In the genomic region with DNA sequence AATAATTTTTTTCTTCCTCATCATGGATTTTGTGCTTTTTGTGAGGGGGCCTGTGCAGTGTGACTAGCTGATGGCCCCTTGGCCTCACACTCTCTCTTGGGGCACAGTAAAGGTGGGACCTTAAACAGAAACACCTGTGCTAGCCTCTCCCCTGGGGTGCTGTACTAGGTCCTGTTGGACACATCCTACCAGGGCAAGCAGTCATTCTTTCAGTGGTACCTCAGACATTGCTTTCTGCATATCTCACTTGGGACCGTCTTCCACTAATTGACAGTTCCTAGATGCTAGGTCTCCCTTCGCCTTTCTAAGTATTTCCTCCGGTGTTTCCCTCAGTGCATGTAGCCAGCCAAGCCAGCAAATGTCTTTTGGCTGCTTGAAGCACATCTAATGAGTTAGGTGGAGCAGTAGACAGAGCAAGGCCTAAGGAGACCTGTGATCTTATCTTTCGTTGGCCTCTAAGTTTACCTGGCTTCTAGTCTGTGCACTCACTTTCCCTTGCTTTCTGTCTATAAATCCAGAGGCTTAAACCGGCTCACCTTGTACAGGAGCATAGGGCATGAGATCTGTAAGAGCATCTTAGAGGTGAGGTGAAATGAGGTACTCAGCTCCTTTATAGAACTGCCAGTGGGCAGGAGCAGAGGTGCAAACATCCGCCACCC, we compare ENCODE assay signal across 9 mouse cellular contexts. TPM values are rescaled to one million over a fixed set of nuclear protein-coding genes. Genes with fewer than 3 reads are reported as not detected.
DNase-seq lines count a peak whose midpoint lies in the region; ATAC-seq and TF ChIP-seq lines count a peak whose summit lies in the region.
"Had no signal": no experiment of that assay in that cellular context is flagged by ENCODE, and none has a peak within 500 bp of the region (broad histone marks: within the 10 kb centered on the region; RNA-seq: fewer than 3 reads in every experiment).

No protein-coding gene starts in this region.

- intact Hi-C loops in heart, adult 2 months (cut with DNase I) = no loop called here

- no peak for TF ChIP-seq CTCF in heart, adult 2 months (IDR thresholded peaks at IDR 0.05)
- TF ChIP-seq CTCF in heart, postnatal 0 days (IDR thresholded peaks at IDR 0.05; ENCODE audit: low read depth) = no peak

- H3K27ac ChIP-seq in heart, adult 2 months = peak overlapping the region; percentile 96
- no peak overlapping the region for H3K27ac ChIP-seq in midbrain, embryonic 13.5 days
- no peak overlapping the region for H3K27ac ChIP-seq in midbrain, embryonic 11.5 days (ENCODE audit: low read depth, low read length)
- H3K27ac ChIP-seq in heart, postnatal 0 days (ENCODE audit: low read depth) = no peak overlapping the region; the same call in 1 of the 2 replicates
- 0 out of 2 replicates have a peak overlapping the region, but pooled peaks have one; percentile 1 for H3K27ac ChIP-seq in neural tube, embryonic 13.5 days (replicated peaks)

- peaks cover 25% of the 10 kb centered on the region for H3K4me1 ChIP-seq in heart, adult 2 months (ENCODE audit: control insufficient read depth, insufficient read depth, low read length)
- H3K4me1 ChIP-seq in midbrain, embryonic 13.5 days (replicated peaks) = peaks cover 23% of the 10 kb centered on the region
- peaks cover 6% of the 10 kb centered on the region for H3K4me1 ChIP-seq in midbrain, embryonic 11.5 days (ENCODE audit: control insufficient read depth, insufficient read depth, low read length)
- peaks cover 30% of the 10 kb centered on the region for H3K4me1 ChIP-seq in heart, postnatal 0 days (ENCODE audit: control insufficient read depth, insufficient read depth)
- peaks cover 34% of the 10 kb centered on the region for H3K4me1 ChIP-seq in neural tube, embryonic 13.5 days (replicated peaks)

- ATAC-seq in midbrain, embryonic 13.5 days = no peak
- no peak for ATAC-seq in midbrain, embryonic 11.5 days (ENCODE audit: low FRiP score)
- ATAC-seq in heart, postnatal 0 days (ENCODE audit: insufficient read depth, low read depth) = no peak
- no peak for ATAC-seq in neural tube, embryonic 13.5 days (ENCODE audit: low read depth)
- ATAC-seq in megakaryocyte-erythroid progenitor cell, adult 5-6 weeks (replicated peaks; ENCODE audit: low FRiP score, low TSS enrichment, poor library complexity, severe bottlenecking) = no peak
- ATAC-seq in megakaryocyte progenitor cell, adult 5-6 weeks (replicated peaks; ENCODE audit: poor library complexity) = no peak

- H3K4me3 ChIP-seq in heart, adult 2 months = peak overlapping the region; percentile 92
- no peak overlapping the region; the same call in 1 of the 2 replicates for H3K4me3 ChIP-seq in midbrain, embryonic 13.5 days (replicated peaks)
- no peak overlapping the region for H3K4me3 ChIP-seq in midbrain, embryonic 11.5 days (ENCODE audit: low read depth, low read length)
- peak overlapping the region; percentile 74; the same call in 1 of the 2 replicates for H3K4me3 ChIP-seq in heart, postnatal 0 days (ENCODE audit: low read depth, low read length)
- H3K4me3 ChIP-seq in neural tube, embryonic 13.5 days = peak overlapping the region; percentile 75; the same call in 1 of the 2 replicates

- no peak for TF ChIP-seq EP300 in heart, adult 2 months (IDR thresholded peaks at IDR 0.05; ENCODE audit: insufficient read depth, low read depth, low read length)
- TF ChIP-seq EP300 in heart, postnatal 0 days (IDR thresholded peaks at IDR 0.05; ENCODE audit: low read depth) = no peak

- peak overlapping the region; percentile 94 for H3K4me2 ChIP-seq in midbrain, embryonic 13.5 days (replicated peaks)
- H3K4me2 ChIP-seq in midbrain, embryonic 11.5 days = no peak overlapping the region
- peak overlapping the region; percentile 80 for H3K4me2 ChIP-seq in heart, postnatal 0 days (ENCODE audit: low read depth, low read length)
- H3K4me2 ChIP-seq in neural tube, embryonic 13.5 days = peak overlapping the region; percentile 79

- TF ChIP-seq POLR2A in heart, adult 2 months (IDR thresholded peaks at IDR 0.05; ENCODE audit: insufficient read depth, low read depth, low read length) = no peak

- no peaks in the 10 kb centered on the region for H3K27me3 ChIP-seq in heart, adult 2 months (ENCODE audit: control insufficient read depth, insufficient read depth, low read length)
- H3K27me3 ChIP-seq in midbrain, embryonic 13.5 days = no peaks in the 10 kb centered on the region
- no peaks in the 10 kb centered on the region for H3K27me3 ChIP-seq in midbrain, embryonic 11.5 days (ENCODE audit: control insufficient read depth, insufficient read depth, low read length)
- H3K27me3 ChIP-seq in heart, postnatal 0 days (ENCODE audit: control insufficient read depth, insufficient read depth, low read length) = no peaks in the 10 kb centered on the region
- H3K27me3 ChIP-seq in neural tube, embryonic 13.5 days = no peaks in the 10 kb centered on the region

- no peaks in the 10 kb centered on the region for H3K9me3 ChIP-seq in midbrain, embryonic 13.5 days
- H3K9me3 ChIP-seq in midbrain, embryonic 11.5 days (ENCODE audit: control insufficient read depth, low read length) = no peaks in the 10 kb centered on the region
- H3K9me3 ChIP-seq in heart, postnatal 0 days (replicated peaks; ENCODE audit: control insufficient read depth, low read length) = no peaks in the 10 kb centered on the region
- no peaks in the 10 kb centered on the region for H3K9me3 ChIP-seq in neural tube, embryonic 13.5 days

- no peak for DNase-seq in heart, adult 2 months
- no peak for DNase-seq in heart, adult 9 months (ENCODE audit: low spot score in 2 of 2)
- DNase-seq in midbrain, embryonic 11.5 days (ENCODE audit: low spot score, missing footprints) = no peak
- no peak for DNase-seq in heart, postnatal 0 days (ENCODE audit: low spot score)
- DNase-seq: right cerebral cortex, adult 18-20 months had no signal

- H3K9ac ChIP-seq in heart, adult 2 months (ENCODE audit: low read depth, low read length) = peak overlapping the region; percentile 49; the same call in 1 of the 2 replicates
- H3K9ac ChIP-seq in midbrain, embryonic 13.5 days (replicated peaks) = peak overlapping the region; percentile 3; the same call in 1 of the 2 replicates
- no peak overlapping the region for H3K9ac ChIP-seq in midbrain, embryonic 11.5 days (ENCODE audit: low read length)
- peak overlapping the region; percentile 79; the same call in 1 of the 2 replicates for H3K9ac ChIP-seq in heart, postnatal 0 days (replicated peaks; ENCODE audit: low read depth, low read length)
- H3K9ac ChIP-seq in neural tube, embryonic 13.5 days = peak overlapping the region; percentile 88; the same call in 1 of the 2 replicates

- H3K79me2 ChIP-seq in heart, adult 2 months (replicated peaks; ENCODE audit: control insufficient read depth, insufficient read depth, low read length) = no peaks in the 10 kb centered on the region

- 60% methylated on average over 6 of the region's 6 CpGs for WGBS in heart, adult 2 months
- 95% methylated on average over 6 of the region's 6 CpGs for WGBS in midbrain, embryonic 13.5 days
- 94% methylated on average over 6 of the region's 6 CpGs for WGBS in midbrain, embryonic 11.5 days
- WGBS in heart, postnatal 0 days = 74% methylated on average over 6 of the region's 6 CpGs
- WGBS in neural tube, embryonic 13.5 days = 95% methylated on average over 6 of the region's 6 CpGs

- H3K36me3 ChIP-seq in heart, adult 2 months (ENCODE audit: control insufficient read depth, insufficient read depth, low read length) = peaks cover 3% of the 10 kb centered on the region; the same call in 1 of the 2 replicates
- H3K36me3 ChIP-seq in midbrain, embryonic 13.5 days = peaks cover 5% of the 10 kb centered on the region
- H3K36me3 ChIP-seq in midbrain, embryonic 11.5 days (ENCODE audit: control insufficient read depth, insufficient read depth, low read length) = no peaks in the 10 kb centered on the region
- H3K36me3 ChIP-seq in heart, postnatal 0 days (replicated peaks; ENCODE audit: control insufficient read depth, insufficient read depth, low read length) = peaks cover 5% of the 10 kb centered on the region
- H3K36me3 ChIP-seq in neural tube, embryonic 13.5 days = peaks cover 12% of the 10 kb centered on the region; the same call in 1 of the 2 replicates

RNA-seq across cellular contexts. Expression of a gene that starts 1.4 kb away (rescaled TPM):
- total RNA-seq in heart, adult 2 months (2021) = 10 to 100 TPM; 19.2 to 20.9 TPM
- polyA plus RNA-seq in heart, adult 2 months (2012; rRNA removed) = 11.7 and 13.4 TPM in 2 replicates
- polyA plus RNA-seq in midbrain, embryonic 13.5 days (2015; fragmentation: Nextera tagmentation; extraction: Ambion mirVana) = 3.3 and 3.5 TPM in 2 replicates
- polyA plus RNA-seq in midbrain, embryonic 11.5 days (2014; fragmentation: Nextera tagmentation; extraction: Ambion mirVana) = 4.5 and 5.0 TPM in 2 replicates
- 13.1 and 18.6 TPM in 2 replicates for total RNA-seq in heart, postnatal 0 days (2014; rRNA removed; ENCODE audit: low replicate concordance)
- 2.3 and 2.8 TPM in 2 replicates for polyA plus RNA-seq in heart, postnatal 0 days (2015; fragmentation: Nextera tagmentation; extraction: Ambion mirVana)
- 5.5 TPM in 2 replicates for polyA plus RNA-seq in neural tube, embryonic 13.5 days (2015; fragmentation: Nextera tagmentation; extraction: Ambion mirVana)
- total RNA-seq in megakaryocyte-erythroid progenitor cell, adult 5-6 weeks (2014; fragmentation: Nextera tagmentation) = 36.2 and 50.2 TPM in 2 replicates
- 8.9 and 9.4 TPM in 2 replicates for total RNA-seq in megakaryocyte-erythroid progenitor cell, adult 5-6 weeks (2017)
- total RNA-seq in megakaryocyte progenitor cell, adult 5-6 weeks (2015) = 31.7 and 35.7 TPM in 2 replicates
- 13.8 and 15.7 TPM in 2 replicates for total RNA-seq in megakaryocyte progenitor cell, adult 5-6 weeks (2017)

Comparison
In these comparisons a context has a peak if more than half of its experiments do, and no peak if none do; other contexts are left out.
1. H3K27ac ChIP-seq: peak in heart, adult 2 months (single experiment) and neural tube, embryonic 13.5 days (single experiment); none in midbrain, embryonic 13.5 days (single experiment), midbrain, embryonic 11.5 days (single experiment) and heart, postnatal 0 days (single experiment).
2. H3K4me3 ChIP-seq: peak in heart, adult 2 months (single experiment), heart, postnatal 0 days (single experiment) and neural tube, embryonic 13.5 days (single experiment); none in midbrain, embryonic 13.5 days (single experiment) and midbrain, embryonic 11.5 days (single experiment).